Mouse (Mus musculus) CD8-positive naive resting alpha-beta T cell, adult 2 months (primary cell): Measurements from ENCODE around the gene Sdsl.

Source experiments
- DNase-seq, 2 experiments: peaks; one replicate each; pipeline ENCODE4 v3.0.0; 2022; ENCODE audit warnings: low read depth in 2 of 2, low spot score in 2 of 2

Sdsl gene

DNA sequence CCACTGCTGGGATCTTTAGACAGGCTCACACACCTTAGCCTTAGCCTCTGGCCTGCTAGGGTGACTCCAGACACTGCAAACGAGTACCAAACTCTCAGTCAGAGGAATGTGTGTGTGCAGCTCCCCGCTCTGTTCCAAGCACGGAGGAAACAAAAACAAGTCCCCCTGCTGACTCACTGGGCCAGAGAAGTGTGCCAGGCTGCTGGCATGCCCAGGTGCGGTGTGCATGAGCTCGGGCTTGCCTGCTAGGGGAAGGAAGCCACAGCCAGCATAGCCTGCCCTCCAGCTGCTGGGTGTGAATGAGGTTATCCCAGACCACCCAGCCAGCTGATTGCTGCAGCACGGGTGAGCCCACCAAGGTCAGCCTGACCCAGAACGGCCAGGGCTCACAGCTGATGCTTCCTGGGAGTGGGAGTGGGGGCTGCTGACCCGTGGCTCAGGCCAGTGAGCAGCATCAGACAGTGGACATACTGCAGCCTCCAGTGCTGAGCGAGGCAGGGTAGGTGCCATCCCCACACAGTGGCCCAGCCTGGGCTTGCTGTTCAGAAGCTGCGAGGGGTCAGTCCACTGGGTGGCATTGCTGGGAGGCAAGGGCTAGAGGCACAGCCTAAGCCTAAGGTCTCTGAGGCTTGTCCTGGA lies 22.6 kb upstream of the Sdsl start:
- DNase-seq: no peak

DNA sequence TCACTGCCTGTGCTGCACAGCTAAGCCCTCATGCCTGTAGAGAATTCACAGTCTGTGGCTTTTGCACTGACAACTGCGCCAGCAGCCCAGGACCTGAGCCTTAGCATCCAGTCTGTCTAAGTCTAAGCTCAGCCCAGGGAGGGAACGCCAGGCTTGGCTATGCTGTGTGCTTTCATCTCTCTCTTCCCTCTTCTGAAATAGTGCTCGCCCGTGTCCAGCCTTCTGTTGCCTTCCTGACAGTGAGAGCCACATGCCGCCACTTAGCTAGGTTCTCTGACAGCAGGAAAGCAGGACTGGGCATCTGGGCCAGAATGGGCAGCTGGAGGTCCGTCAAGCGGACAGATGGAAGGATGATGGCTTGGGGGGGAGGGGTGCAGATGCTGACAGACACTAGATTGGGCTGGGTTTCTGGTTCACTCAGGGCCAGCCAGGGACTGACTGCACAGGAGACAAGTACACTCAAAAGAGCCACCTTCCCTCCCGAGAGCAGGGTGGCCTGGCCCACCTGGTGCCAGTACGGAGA lies 21.3 kb upstream of the Sdsl start:
- no peak for DNase-seq

DNA sequence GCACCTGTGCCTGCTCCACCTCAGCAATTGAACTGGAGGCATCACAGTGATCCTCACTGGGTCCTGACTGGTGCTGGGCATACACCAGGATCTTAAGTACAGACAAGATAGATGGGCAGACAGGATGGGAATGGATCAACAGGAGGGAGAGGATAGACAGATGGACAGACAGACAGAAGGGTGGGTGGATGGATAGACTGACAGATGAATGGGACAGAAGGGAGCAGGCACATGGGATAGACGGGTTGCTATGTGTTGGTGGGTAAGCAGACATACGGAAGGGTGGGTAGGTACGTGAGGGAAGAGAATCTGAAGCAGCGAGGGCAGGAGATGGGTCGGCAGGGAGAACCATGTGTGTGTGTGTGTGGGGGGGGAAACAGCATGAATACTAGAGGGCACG lies 20.8 kb upstream of the Sdsl start:
- no peak for DNase-seq

DNA sequence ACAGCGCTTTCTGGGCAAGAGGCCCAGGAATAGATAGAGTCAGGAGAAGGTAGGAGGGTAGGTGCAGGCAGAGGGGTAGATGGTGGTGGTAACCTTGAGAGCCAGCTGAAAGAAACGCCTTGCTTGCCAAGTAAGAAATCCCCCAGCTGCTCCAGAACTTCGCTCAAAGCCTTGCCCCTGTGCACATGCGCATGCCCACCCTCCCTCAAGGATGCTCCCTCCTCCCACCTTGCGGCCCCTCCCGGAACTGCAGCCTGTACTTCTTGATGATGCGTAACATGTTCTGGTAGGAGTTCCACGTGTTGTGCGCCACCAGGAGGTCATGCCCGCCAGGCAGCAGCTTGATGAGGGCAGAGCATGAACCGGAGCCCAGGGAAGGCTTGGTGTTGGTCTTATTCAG lies 19.8 kb upstream of the Sdsl start:
- no peak for DNase-seq

DNA sequence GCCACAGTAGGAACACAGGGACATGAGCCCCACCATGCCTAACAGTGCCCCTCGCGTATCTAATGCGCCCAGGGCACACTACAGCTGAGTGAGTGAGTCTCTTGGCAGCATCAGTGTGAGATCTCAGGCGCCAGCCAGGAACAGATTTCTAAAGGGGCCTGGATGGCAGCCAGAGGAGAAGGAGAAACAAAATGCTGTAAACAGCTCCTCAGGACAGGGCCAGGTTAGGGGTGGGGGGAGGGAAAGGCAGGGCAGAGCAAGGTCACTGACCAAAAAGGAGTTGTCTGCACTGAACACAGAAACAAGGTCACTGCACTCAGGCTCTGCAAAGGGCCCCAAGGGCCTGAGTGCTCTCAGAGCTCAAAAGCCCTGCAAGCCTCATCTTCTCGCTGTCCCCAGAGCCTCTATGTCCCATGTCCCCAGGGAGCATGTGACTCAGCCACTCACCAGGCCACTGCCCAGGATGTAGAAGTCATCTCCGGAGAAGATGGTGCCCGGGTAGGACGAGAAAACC lies 18.1 kb upstream of the Sdsl start:
- no peak for DNase-seq

DNA sequence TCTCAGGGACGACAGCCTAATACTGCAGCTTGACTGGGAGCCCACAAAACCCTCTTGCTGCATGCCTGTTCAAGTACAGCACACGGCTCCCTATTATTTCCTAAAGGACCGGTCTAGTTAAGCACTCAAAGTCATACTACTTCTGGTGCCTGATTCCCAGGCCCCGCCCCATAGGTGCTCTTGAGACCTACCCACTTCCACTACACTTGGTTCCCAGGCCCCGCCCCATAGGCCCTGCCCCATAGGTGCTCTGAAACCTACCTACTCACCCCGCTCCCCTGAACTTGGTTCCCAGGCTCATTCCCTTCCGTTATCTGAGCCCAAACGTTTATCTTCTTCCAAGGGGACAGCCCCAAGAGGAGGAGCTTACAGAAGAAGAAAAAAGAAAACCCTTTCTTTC lies 15.2 kb upstream of the Sdsl start:
- no peak for DNase-seq

DNA sequence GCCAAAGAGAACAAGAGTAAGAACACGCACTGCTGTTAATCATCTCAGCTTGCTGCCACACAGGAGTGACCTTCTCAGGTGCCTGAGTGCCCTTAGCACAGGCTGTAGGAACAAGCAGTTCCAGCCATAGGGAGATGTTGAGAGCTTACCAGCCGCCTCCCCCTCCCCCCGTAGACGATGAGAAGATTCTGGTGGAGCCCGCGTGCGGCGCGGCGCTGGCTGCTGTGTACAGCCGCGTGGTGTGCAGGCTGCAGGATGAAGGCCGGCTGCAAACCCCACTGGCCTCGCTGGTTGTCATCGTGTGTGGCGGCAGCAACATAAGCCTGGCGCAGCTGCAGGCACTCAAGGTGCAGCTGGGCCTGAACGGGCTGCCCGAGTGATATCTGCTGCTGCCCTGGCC lies 10.8 kb upstream of the Sdsl start:
- DNase-seq: no peak

DNA sequence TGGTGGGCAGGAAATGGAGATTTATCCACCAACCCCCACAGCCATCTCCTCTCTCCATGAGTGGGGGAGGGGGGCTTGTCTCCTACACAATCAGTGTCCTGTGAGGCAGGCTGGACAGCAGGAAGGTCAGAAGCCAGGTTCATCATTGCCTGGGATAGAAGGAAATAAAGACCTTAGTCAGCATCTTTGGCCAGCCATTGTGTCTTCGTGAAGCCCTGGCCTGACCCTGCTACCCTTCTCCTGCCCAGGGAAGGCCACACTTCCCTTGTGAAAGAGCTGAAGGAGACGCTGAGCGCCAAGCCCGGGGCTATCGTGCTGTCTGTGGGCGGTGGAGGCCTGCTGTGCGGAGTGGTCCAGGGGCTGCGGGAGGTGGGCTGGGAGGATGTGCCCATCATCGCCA lies 8.6 kb upstream of the Sdsl start:
- DNase-seq: no peak

DNA sequence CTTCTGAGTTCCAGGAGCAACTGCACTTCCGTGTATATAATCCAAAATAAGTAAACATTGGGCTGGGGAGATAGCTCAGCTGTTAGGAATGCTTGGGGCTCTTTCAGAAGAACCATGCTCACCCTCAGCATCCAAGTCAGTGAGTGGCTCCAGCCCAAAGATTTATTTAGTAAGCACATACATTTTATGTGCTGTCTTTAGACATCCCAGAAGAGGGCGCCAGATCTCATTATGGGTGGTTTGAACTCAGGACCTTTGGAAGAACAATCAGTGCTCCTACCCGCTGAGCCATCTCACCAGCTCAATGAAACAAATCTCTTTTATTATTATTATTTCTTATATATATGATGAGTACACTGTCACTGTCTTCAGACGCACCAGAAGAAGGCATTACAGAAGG lies 6.9 kb upstream of the Sdsl start:
- no peak for DNase-seq

DNA sequence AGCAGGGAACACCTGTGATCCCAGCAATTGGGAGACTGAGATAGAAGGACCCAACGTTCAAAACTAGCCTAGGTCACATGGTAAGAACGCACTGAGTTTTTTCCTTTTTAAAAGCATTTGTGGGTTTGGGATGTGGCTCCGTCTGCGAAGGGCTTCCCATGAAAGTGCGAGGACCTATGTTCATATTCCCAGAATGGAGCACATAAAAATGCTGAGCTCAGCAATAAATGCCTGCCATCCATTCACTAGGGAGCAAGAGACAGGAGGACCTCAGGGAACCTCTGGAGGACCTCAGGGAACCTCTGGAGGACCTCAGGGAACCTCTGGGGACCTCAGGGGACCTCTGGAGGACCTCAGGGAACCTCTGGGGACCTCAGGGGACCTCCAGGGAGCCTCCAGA lies 5.4 kb upstream of the Sdsl start:
- DNase-seq: no peak

DNA sequence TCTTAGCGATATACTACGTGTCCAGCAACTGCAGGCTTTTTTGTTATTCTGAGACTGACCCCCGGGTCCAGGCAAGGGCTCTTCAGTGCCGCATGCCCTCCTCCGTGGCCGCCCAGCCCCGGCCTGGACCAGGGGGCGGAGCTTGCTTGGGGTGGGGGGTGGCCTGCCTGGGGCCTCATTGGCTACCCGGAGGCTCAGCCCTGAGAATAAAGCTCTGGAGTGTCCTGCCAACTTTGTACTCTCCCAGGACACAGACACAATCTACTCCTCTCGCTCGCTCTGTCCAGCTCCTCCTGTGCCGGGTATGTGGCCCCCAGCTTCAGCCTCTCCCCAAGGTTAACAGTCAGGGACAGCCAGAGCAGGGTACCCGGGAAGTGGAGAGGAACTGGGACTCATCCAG lies 3.7 kb upstream of the Sdsl start, which contains the start of gene Sds:
Sds (plus strand) TSS at position 231 of the 400 bp plus-strand sequence.
- no peak for DNase-seq

DNA sequence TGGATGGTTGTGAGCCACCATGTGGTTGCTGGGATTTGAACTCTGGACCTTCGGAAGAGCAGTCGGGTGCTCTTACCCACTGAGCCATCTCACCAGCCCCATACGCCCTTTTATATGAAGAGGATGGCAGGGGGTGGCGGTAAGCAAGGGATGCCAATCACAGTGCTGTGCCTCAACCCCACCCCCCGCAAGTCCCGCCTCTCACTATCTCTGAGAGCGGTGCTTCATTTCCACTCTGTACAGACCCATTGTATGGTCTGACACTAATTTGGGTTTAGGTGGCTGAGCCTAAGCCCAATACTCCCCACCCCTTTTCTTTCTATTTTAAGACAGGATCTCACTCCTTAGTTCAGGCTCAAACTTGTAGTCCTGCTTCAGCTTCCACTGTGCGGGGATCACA lies 3.3 kb upstream of the Sdsl start:
- no peak for DNase-seq

DNA sequence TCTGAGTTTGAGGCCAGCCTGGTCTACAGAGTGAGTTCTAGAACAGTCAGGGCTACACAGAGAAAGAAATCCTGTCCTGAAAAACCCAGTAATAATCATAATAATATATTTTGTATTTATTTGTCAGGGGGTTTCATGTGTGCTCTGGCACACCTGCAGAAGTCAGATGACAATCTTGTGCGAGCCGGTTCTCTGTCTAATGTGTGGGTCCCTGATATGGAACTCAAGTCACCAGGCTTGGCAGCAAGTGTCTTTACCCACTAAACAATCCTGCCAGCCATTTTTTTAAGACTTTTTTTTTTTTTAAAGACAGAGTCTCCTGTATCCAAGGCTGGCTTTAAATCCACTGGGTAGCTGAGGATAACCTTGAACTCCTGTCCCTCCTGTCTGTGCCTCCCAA lies 751 bp upstream of the Sdsl start:
- DNase-seq: no peak

DNA sequence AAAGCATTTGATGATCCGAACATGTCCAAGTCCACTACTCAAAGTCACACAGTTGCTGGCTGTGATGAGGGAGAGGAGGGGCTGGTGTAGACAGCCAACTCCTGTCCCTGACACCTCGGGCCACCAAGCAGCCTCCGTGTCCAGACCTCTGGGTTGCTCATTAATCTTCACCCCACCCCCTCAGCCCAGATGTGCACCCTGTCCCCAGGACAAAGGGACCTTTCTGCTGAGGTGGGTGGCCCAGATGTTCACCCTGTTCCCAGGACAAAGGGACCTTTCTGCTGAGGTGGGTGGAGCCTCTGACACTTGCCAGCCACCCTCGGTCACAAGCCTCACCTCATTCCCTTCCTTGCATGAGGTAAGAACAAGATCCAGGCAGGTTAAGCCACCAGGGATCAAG lies 1.1 kb downstream of the Sdsl start:
- no peak for DNase-seq

DNA sequence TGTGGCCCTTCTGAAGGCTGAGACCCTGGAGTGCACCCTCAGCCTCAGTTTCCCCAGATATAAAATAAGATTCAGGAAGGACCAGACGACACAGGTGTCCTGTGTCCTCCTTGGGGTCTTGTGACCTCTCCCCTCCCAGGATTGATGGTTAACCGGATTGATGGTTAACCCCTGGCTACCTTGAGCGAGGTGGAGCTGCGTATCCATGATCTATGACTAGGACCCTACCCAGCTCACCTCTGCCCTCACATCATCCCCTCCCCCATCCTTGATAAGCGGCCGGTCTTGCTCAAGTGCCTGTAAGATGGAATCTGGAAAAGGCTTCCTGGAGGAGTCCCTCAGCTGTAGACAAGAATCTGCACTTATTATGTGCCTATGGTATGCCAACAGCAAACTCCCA lies 3.8 kb downstream of the Sdsl start:
- DNase-seq: no peak

DNA sequence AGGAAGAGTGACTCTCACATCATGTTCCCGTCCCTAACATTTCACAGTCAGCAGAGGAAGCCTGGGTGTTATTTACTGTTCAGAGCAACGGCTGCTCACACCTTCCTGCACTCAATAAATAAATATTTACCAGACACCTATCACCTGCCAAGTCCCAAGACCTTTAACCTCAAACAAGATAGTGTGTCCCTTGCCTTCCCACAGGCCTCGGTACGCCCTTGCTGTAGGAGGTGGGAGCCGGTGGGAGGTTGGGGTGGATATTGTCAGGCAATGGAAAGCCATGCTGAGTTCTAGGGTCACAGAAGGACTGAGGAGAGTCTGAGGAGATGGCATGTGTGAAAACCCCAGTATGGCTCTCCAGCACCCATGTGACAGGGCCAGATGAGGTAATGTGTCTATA lies 4.3 kb downstream of the Sdsl start:
- no peak for DNase-seq

DNA sequence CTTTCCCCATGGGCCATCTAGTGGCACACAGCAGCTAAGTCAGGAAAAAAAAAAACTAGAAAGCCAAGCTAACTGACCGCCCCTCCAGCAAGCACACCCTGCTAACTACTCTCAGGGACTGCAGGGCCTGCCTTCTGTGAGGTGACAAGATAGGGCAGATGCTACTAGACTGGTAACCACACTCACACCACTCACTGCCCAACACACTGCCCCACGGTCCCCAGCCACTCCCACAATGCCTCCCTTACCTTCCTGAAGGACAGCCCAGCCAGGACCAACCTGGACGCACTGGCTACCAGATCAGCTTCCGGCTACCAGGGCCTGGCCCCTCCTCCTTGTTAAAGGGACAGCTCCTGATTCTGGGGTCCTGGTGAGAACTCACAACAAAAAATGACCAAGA lies 5.6 kb downstream of the Sdsl start:
- no peak for DNase-seq

DNA sequence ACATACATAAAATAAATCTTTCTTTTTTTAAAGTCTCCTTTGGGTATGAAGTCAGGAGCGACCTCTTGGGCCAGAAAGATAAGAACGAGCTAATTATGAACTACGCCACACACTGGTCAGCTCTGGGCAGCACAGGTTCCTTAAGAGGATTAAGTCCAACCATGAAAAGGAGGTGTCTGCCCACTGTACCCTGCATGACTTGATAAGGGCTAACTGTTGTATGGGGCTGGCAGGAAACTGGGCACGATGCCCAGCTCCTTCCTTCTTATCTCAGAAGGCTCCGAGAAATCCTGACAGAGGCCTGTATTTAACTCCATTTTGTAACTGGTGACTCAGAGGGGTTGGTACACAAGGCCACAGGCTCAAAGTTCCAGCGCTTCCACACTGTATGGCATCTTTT lies 6.8 kb downstream of the Sdsl start:
- no peak for DNase-seq

DNA sequence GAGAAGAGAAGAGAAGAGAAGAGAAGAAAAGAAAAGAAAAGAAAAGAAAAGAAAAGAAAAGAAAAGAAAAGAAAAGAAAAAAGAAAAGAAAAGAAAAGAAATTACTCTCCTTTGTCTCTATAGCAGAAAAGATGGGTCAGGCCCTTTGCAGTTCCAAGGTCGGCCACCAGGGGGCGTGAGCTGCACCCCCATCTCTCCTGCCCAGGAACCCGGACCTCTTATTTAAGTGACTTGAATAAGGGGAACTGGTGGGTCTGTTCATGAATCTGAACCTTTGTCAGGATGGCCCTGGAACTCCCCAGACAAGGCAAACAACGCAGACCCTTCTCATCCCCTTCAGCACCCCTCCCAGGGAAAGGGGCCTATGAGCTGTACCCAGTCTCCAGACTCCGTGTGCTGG lies 7.5 kb downstream of the Sdsl start:
- DNase-seq: peak; percentile 67 to 68

DNA sequence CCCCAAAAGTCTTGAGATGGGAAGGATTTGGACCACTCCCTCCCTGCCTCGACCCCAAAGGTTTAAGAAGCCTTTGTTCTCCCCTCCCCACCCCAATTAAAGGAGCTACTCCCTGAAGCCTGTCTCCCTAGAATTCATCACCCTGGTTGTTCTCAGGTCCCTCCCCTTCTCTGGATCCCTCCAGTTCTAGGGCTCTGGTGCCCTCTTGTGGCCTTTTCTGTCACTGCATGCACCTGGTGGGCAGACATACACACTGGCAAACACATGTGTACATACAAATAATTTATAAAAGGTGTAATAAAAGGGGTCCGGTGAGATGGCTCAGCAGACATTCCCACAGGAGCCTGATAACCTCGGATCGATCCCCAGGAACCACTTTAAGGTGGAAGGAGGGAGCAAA lies 8.3 kb downstream of the Sdsl start:
- DNase-seq: no peak

DNA sequence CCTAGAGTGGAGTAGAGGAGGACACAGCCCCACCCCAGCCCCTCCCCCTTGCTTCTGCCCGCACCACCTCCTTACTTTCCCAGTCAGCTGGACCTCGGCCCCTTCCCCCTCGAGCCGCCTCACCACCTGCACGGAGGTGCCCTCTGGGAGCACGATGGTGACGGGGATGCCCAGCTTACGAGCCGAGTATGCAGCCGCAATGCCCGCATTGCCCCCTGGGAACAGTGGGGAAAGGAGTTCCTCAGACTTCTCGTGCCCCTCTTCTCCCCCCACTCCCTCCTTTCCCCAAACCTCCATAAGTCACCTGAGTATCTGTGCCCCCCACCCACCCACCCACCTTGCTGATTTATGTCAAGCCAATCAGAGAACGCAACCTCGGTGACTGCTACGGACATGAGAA lies 10.7 kb downstream of the Sdsl start:
- no peak for DNase-seq

DNA sequence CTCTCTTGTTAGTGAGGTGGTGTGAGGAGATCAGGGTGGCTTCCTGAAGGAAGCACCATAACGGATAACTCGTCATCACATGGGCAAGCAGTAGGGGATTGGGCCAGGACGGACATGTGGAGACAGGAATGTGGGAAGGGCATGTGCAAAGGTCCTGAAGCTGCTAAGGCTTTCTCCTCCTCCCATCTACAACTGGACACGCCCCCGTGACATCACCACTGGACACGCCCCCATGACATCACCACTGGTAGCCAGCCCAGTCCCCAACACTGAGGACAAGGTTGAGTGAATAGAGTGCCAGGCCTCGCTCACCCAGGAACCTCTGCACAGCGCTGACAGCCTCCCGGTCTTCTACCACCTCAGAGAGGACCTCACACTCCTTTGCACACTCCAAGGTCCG lies 13.5 kb downstream of the Sdsl start:
- no peak for DNase-seq

DNA sequence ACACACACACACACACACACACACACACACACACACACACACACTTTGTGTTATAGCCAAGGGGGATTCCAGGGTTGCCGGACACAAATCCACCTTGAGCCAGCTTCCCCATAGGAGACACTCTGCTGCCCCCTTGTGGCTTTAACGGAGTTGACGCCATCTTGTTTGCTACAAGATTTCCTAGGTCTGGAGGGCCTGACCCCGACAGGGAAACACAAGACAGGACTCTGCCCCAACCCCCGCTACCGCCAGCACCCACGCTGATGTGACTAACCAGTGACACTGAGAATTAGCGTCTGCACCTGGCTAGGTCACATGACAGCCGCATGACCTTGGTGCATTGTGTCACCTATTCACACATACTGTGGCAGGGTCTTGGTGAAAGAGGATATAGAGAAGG lies 15.0 kb downstream of the Sdsl start:
- peak; percentile 19 to 45 for DNase-seq
